Mouse (Mus musculus): ENCODE data around the gene Zfand3.

GRCm38 (mm10) chr17:30162983-30163382 lies 158.4 kb downstream of the Zfand3 start:
- TF ChIP-seq CTCF (IDR thresholded peaks at IDR 0.05; ENCODE audit: low read depth): no peak
- no peak for TF ChIP-seq EP300 (IDR thresholded peaks at IDR 0.05; ENCODE audit: low read depth)

All from liver, embryonic 14.5 days (tissue).